Mouse (Mus musculus): Measurements from ENCODE around the gene Mipep. TPM values are rescaled to one million over a fixed set of nuclear protein-coding genes. Genes with fewer than 3 reads are reported as not detected.

Gene Mipep
- total RNA-seq, 1 experiment = 7.9 TPM

DNA sequence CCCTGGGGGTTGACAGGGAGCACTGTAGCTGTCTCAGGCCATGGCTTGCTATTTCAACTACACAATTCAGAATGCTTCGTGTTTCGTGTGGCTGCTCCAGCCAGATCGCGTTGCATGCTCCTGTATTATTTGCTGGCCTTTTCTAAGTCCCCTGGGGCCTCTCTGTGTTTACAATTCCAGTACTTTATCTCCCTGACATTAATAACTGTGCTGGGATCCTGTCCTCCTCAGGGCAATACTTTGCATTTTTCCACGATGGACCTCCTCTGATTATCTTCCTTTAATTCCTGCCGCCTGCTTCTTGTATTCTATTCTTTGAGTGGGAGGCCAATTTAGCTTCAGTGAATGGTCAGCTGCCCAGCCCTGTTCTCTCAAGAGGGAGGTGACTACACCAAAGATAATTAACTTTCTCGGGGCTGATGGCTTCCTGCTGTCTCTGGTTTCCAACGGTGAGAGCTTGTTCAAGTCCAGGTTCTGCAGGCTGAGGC lies 128.7 kb downstream of the Mipep start:
- no peak for DNase-seq (ENCODE audit: low read depth, low spot score)
- peaks cover 4% of the 10 kb centered on the region in 2 experiments; a peak in 1 of 4 replicates for H3K4me1 ChIP-seq (ENCODE audit: control insufficient read depth in 2 of 2, insufficient read depth in 2 of 2, low read length in 2 of 2, poor library complexity in 1 of 2)
- no peaks in the 10 kb centered on the region for H3K36me3 ChIP-seq (ENCODE audit: control insufficient read depth, insufficient read depth, low read length, poor library complexity, severe bottlenecking)
- TF ChIP-seq HCFC1 (IDR thresholded peaks at IDR 0.05; ENCODE audit: borderline replicate concordance, insufficient read depth, low read length) (no peak), MAFK (IDR thresholded peaks at IDR 0.05; ENCODE audit: insufficient read depth, low read depth, low read length) (no peak), ZNF384 (IDR thresholded peaks at IDR 0.05; ENCODE audit: low read depth, low read length) (no peak), CHD2 (IDR thresholded peaks at IDR 0.05; ENCODE audit: low read depth, low read length) (no peak), ZC3H11A (IDR thresholded peaks at IDR 0.05; ENCODE audit: borderline replicate concordance, low read depth, low read length) (no peak)
- H3K9me3 ChIP-seq (ENCODE audit: control insufficient read depth, insufficient read depth, low read depth, low read length) = no peaks in the 10 kb centered on the region
- in situ Hi-C loops (cut with MboI; ENCODE audit: low sequenced_read_pairs in 2 of 2, unreplicated experiment in 2 of 2) = no loop called here
- H3K27ac ChIP-seq (ENCODE audit: insufficient read depth, low read depth, low read length, poor library complexity, severe bottlenecking) = no peak overlapping the region
- H3K4me3 ChIP-seq (ENCODE audit: insufficient read depth in 1 of 2, low read depth in 1 of 2, low read length in 2 of 2, poor library complexity in 1 of 2, severe bottlenecking in 1 of 2) = no peak overlapping the region
- H3K9ac ChIP-seq (ENCODE audit: insufficient read depth, low read depth, low read length, poor library complexity, severe bottlenecking) = no peak overlapping the region

DNA sequence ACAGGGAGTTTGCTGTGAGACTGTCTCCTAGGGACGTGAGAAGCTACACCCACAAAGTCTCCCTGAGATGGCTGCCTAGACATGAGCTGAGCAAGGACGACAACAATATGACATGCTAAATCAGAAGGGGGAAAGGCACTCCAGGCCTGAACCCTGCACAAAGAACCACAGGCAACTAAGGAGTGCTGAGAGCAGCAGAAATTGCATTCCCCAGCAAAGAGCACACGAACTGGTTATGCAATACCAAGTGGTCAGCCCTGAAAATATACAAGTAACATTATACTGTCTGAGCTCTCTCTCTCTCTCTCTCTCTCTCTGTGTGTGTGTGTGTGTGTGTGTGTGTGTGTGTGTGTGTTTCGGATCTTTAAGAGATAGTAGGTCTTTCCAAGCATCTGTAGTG lies 132.3 kb downstream of the Mipep start:
- H3K4me3 ChIP-seq (ENCODE audit: insufficient read depth in 1 of 2, low read depth in 1 of 2, low read length in 2 of 2, poor library complexity in 1 of 2, severe bottlenecking in 1 of 2) = no peak overlapping the region
- in situ Hi-C loops (cut with MboI; ENCODE audit: low sequenced_read_pairs in 2 of 2, unreplicated experiment in 2 of 2) = no loop called here
- H3K27ac ChIP-seq (ENCODE audit: insufficient read depth, low read depth, low read length, poor library complexity, severe bottlenecking) = no peak overlapping the region
- H3K36me3 ChIP-seq (ENCODE audit: control insufficient read depth, insufficient read depth, low read length, poor library complexity, severe bottlenecking) = no peaks in the 10 kb centered on the region
- H3K9ac ChIP-seq (ENCODE audit: insufficient read depth, low read depth, low read length, poor library complexity, severe bottlenecking) = no peak overlapping the region
- H3K9me3 ChIP-seq (ENCODE audit: control insufficient read depth, insufficient read depth, low read depth, low read length) = no peaks in the 10 kb centered on the region
- TF ChIP-seq CHD2 (IDR thresholded peaks at IDR 0.05; ENCODE audit: low read depth, low read length) = no peak
- TF ChIP-seq ZC3H11A (IDR thresholded peaks at IDR 0.05; ENCODE audit: borderline replicate concordance, low read depth, low read length) = no peak
- no peak for TF ChIP-seq ZNF384 (IDR thresholded peaks at IDR 0.05; ENCODE audit: low read depth, low read length)
- TF ChIP-seq HCFC1 (IDR thresholded peaks at IDR 0.05; ENCODE audit: borderline replicate concordance, insufficient read depth, low read length) = no peak
- TF ChIP-seq MAFK (IDR thresholded peaks at IDR 0.05; ENCODE audit: insufficient read depth, low read depth, low read length) = no peak
- peaks cover 4% of the 10 kb centered on the region in 2 experiments; a peak in 1 of 4 replicates for H3K4me1 ChIP-seq (ENCODE audit: control insufficient read depth in 2 of 2, insufficient read depth in 2 of 2, low read length in 2 of 2, poor library complexity in 1 of 2)
- DNase-seq (ENCODE audit: low read depth, low spot score) = no peak

DNA sequence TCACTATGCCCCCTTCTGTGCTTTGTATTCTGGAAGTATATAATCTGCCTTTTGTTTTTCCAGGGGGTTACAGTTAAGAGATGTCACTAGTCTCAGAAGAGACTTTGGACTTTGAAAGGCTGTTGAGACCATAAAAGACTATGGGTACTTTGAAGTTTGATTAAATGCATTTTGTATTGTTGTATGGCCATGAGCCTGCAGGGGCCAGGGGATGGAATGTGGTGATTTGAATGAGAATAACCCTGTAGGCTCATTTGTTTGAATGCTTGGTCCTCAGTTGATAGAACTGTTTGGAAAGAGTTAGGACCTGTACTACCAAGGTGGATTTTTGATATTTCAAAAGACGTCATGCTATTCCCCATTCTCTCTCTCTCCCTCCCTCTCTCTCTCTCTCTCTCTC lies 141.6 kb downstream of the Mipep start:
- peak; percentile 24 for DNase-seq (ENCODE audit: low read depth, low spot score)
- Histone ChIP-seq H3K9ac (ENCODE audit: insufficient read depth, low read depth, low read length, poor library complexity, severe bottlenecking) (no peak overlapping the region), H3K9me3 (ENCODE audit: control insufficient read depth, insufficient read depth, low read depth, low read length) (no peaks in the 10 kb centered on the region), H3K36me3 (ENCODE audit: control insufficient read depth, insufficient read depth, low read length, poor library complexity, severe bottlenecking) (no peaks in the 10 kb centered on the region), H3K27ac (ENCODE audit: insufficient read depth, low read depth, low read length, poor library complexity, severe bottlenecking) (no peak overlapping the region), H3K4me3 (ENCODE audit: insufficient read depth in 1 of 2, low read depth in 1 of 2, low read length in 2 of 2, poor library complexity in 1 of 2, severe bottlenecking in 1 of 2) (no peak overlapping the region), H3K4me1 (ENCODE audit: control insufficient read depth in 2 of 2, insufficient read depth in 2 of 2, low read length in 2 of 2, poor library complexity in 1 of 2) (peaks cover 0 to 3% of the 10 kb centered on the region in 2 experiments; a peak in 1 of 4 replicates)
- TF ChIP-seq ZNF384 (IDR thresholded peaks at IDR 0.05; ENCODE audit: low read depth, low read length) (no peak), ZC3H11A (IDR thresholded peaks at IDR 0.05; ENCODE audit: borderline replicate concordance, low read depth, low read length) (no peak), CHD2 (IDR thresholded peaks at IDR 0.05; ENCODE audit: low read depth, low read length) (no peak), MAFK (IDR thresholded peaks at IDR 0.05; ENCODE audit: insufficient read depth, low read depth, low read length) (no peak), HCFC1 (IDR thresholded peaks at IDR 0.05; ENCODE audit: borderline replicate concordance, insufficient read depth, low read length) (no peak)
- in situ Hi-C loops (cut with MboI; ENCODE audit: low sequenced_read_pairs in 2 of 2, unreplicated experiment in 2 of 2) = no loop called here

DNA sequence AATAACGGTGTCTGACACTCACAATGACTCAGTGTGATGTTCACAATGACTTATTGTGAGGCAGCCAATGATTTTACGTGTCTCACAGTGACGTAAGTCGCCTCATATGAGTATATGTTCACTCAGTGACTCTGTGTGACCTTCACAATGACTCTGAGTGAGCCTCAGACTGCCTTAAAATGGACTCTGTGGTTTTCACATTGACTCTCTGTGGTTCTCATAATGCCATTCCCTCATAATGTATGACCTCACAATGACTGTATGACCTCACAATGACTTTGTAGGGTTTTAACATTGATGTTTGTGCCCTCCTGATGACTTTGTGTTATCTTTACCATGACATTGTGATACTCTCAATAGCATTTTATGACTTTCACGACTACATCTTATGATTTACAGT lies 151.3 kb downstream of the Mipep start:
- H3K36me3 ChIP-seq (ENCODE audit: control insufficient read depth, insufficient read depth, low read length, poor library complexity, severe bottlenecking) = no peaks in the 10 kb centered on the region
- no peaks in the 10 kb centered on the region for H3K9me3 ChIP-seq (ENCODE audit: control insufficient read depth, insufficient read depth, low read depth, low read length)
- in situ Hi-C loops (cut with MboI; ENCODE audit: low sequenced_read_pairs in 2 of 2, unreplicated experiment in 2 of 2) = no loop called here
- no peak overlapping the region for H3K9ac ChIP-seq (ENCODE audit: insufficient read depth, low read depth, low read length, poor library complexity, severe bottlenecking)
- H3K27ac ChIP-seq (ENCODE audit: insufficient read depth, low read depth, low read length, poor library complexity, severe bottlenecking) = no peak overlapping the region
- no peak for TF ChIP-seq HCFC1 (IDR thresholded peaks at IDR 0.05; ENCODE audit: borderline replicate concordance, insufficient read depth, low read length)
- TF ChIP-seq ZNF384 (IDR thresholded peaks at IDR 0.05; ENCODE audit: low read depth, low read length) = no peak
- TF ChIP-seq MAFK (IDR thresholded peaks at IDR 0.05; ENCODE audit: insufficient read depth, low read depth, low read length) = no peak
- no peak for TF ChIP-seq ZC3H11A (IDR thresholded peaks at IDR 0.05; ENCODE audit: borderline replicate concordance, low read depth, low read length)
- no peak for TF ChIP-seq CHD2 (IDR thresholded peaks at IDR 0.05; ENCODE audit: low read depth, low read length)
- no peaks in the 10 kb centered on the region for H3K4me1 ChIP-seq (ENCODE audit: control insufficient read depth in 2 of 2, insufficient read depth in 2 of 2, low read length in 2 of 2, poor library complexity in 1 of 2)
- no peak for DNase-seq (ENCODE audit: low read depth, low spot score)
- no peak overlapping the region for H3K4me3 ChIP-seq (ENCODE audit: insufficient read depth in 1 of 2, low read depth in 1 of 2, low read length in 2 of 2, poor library complexity in 1 of 2, severe bottlenecking in 1 of 2)
